Mouse (Mus musculus) G1E (cell line): Measurements from ENCODE around the gene Aprt. TPM values are rescaled to one million over a fixed set of nuclear protein-coding genes. Genes with fewer than 3 reads are reported as not detected.

Experiments used
- ATAC-seq: 2 replicates; pipeline ENCODE4 v1.8.0; 2016; ENCODE audit warnings: mild to moderate bottlenecking; ENCODE audit not compliant: insufficient number of reproducible peaks, poor library complexity, low FRiP score, severe bottlenecking; ENCODE audit errors: extremely low read depth
- DNase-seq: peaks from one replicate; pipeline ENCODE4 v3.0.0; 2012; ENCODE audit warnings: low spot score
- H3K27me3 ChIP-seq: 2 replicates; pipeline ENCODE4 v1.6.1; 2012; ENCODE audit warnings: mild to moderate bottlenecking, low read length, inconsistent platforms; ENCODE audit not compliant: insufficient read depth
- H3K36me3 ChIP-seq: replicated peaks from 2 replicates; pipeline ENCODE3; 2012; ENCODE audit warnings: mild to moderate bottlenecking, inconsistent platforms
- H3K4me1 ChIP-seq: 2 replicates; pipeline ENCODE4 v1.6.1; 2012; ENCODE audit warnings: low read depth, low read length, inconsistent platforms, mixed read lengths; ENCODE audit not compliant: insufficient read depth
- H3K4me3 ChIP-seq: 2 replicates; pipeline ENCODE4 v1.5.1; 2012; ENCODE audit warnings: low read depth, mild to moderate bottlenecking, inconsistent platforms, low read length, moderate library complexity, mixed read lengths
- H3K9me3 ChIP-seq: replicated peaks from 2 replicates; pipeline ENCODE4 v1.6.1; 2012; ENCODE audit warnings: inconsistent platforms
- CTCF ChIP-seq: IDR thresholded peaks from 2 replicates; pipeline ENCODE4 v1.5.1; 2012; ENCODE audit warnings: low read depth, low read length, inconsistent platforms, mixed read lengths
- GATA1 ChIP-seq: IDR thresholded peaks from 2 replicates; pipeline ENCODE4 v1.6.1; 2012; ENCODE audit warnings: borderline replicate concordance, low read length, inconsistent platforms, mixed read lengths
- GATA2 ChIP-seq: IDR thresholded peaks from 2 replicates; pipeline ENCODE4 v1.6.1; 2012; ENCODE audit warnings: low read depth, low read length, inconsistent platforms, borderline replicate concordance
- POLR2AphosphoS5 ChIP-seq: IDR thresholded peaks from 2 replicates; pipeline ENCODE4 v1.6.1; 2012; ENCODE audit warnings: low read depth, low read length, inconsistent platforms; ENCODE audit not compliant: insufficient replicate concordance
- TAL1 ChIP-seq: conservative IDR thresholded peaks from 2 replicates; pipeline ENCODE4 v1.6.1; 2012; ENCODE audit warnings: low read depth, low read length, inconsistent platforms, mixed read lengths
- polyA plus RNA-seq: library from polyadenylated mRNA; stranded (reverse); fragments of >175 nt; gene quantifications from 2 replicates; pipeline ENCODE4 v1.2.3, GENCODE M21; 2012
- total RNA-seq, 2 experiments: library from RNA; stranded (forward) in 1 of 2; stranded (reverse) in 1 of 2; fragments of 200-1000 nt in 1 of 2; fragments of >200 nt in 1 of 2; fragmentation: Nextera tagmentation in 1 of 2; gene quantifications; 2 replicates each; pipeline ENCODE4 v1.2.3; 2014 to 2017

Gene Aprt
- total and polyA plus RNA-seq, 3 experiments: 100.0 to 389 (median 112) TPM

DNA sequence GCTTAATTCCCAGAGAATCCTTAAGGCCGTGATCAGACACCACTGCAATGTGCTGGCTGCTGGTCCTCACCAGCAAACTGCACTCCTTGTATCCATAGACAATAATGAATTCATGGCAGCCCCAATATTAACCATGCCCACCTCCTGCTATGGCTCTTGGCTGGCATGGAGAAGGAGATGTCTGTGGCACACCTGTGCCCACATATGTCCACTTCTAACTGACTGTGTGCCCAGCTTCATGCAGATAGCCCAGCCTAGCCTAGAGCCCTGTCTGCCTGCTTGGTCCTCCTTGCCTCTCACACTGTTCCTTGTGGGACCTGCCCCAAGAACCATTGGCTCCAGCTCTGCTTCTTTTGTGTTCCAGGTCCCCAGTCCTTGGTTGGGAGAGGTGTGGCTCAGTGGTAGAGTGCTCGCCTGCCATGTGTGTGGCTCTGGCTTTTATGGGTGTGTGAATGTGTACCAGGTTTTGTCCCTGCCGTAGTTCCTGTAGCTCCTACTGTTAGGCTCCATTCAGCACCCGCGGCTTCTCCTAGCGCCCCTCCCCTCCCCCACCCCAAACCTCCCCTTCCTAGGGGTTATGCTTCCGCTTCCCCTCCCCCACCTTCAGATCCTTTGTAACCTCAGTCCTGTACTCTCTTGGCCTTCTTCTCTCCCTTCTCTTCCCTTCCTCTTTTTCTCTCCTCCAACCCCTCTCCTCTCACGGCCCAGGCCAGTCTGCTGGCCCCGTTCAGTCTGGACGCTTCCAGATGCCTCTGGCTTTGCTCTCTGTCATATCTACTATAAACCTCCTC lies 19.3 kb downstream of the Aprt start:
- H3K4me1 ChIP-seq: peaks cover 53% of the 10 kb centered on the region
- DNase-seq: peak; percentile 64
- H3K27me3 ChIP-seq: no peaks in the 10 kb centered on the region
- no peaks in the 10 kb centered on the region for H3K9me3 ChIP-seq
- peaks cover 3% of the 10 kb centered on the region for H3K36me3 ChIP-seq
- peak overlapping the region; percentile 72 for H3K4me3 ChIP-seq
- TF ChIP-seq TAL1 (no peak), CTCF (no peak)
- ATAC-seq: peak; percentile 52

- Histone ChIP-seq H3K27me3 (no peaks in the 10 kb centered on the region), H3K36me3 (peaks cover 2% of the 10 kb centered on the region), H3K4me1 (peaks cover 61% of the 10 kb centered on the region), H3K9me3 (no peaks in the 10 kb centered on the region), H3K4me3 (peak overlapping the region; percentile 72)
- peak; percentile 73 for DNase-seq
- peak; percentile 86 for ATAC-seq
- TF ChIP-seq TAL1: no peak
- TF ChIP-seq GATA1: no peak
Measured at GRCm38 (mm10) chr8:122556030-122557009, 20.4 kb downstream of the Aprt start.

DNA sequence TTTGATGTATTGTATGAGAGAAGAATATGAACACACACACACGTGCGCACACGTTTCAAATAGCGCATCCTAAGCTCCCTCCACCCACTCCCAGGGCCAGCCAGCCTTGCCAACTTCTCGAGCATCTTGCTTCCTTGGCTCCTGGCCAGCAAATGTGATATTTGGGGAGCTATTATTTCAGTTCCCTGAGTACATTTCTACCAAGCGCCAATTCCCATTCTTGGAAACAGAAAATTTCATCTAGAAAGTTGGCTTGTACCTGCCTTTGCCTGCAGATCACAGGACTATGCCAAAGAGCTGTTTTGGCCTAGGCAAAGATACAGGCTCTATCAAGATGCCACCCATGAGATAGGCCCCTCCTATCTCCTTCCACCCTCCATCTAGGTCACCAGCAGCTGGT lies 21.9 kb downstream of the Aprt start:
- DNase-seq (no peak), ATAC-seq (no peak)
- Histone ChIP-seq H3K9me3 (no peaks in the 10 kb centered on the region), H3K36me3 (peaks cover 4% of the 10 kb centered on the region), H3K27me3 (no peaks in the 10 kb centered on the region), H3K4me1 (peaks cover 62% of the 10 kb centered on the region), H3K4me3 (no peak overlapping the region)
- TF ChIP-seq POLR2AphosphoS5 (no peak), GATA2 (no peak), GATA1 (no peak), CTCF (no peak), TAL1 (no peak)

DNA sequence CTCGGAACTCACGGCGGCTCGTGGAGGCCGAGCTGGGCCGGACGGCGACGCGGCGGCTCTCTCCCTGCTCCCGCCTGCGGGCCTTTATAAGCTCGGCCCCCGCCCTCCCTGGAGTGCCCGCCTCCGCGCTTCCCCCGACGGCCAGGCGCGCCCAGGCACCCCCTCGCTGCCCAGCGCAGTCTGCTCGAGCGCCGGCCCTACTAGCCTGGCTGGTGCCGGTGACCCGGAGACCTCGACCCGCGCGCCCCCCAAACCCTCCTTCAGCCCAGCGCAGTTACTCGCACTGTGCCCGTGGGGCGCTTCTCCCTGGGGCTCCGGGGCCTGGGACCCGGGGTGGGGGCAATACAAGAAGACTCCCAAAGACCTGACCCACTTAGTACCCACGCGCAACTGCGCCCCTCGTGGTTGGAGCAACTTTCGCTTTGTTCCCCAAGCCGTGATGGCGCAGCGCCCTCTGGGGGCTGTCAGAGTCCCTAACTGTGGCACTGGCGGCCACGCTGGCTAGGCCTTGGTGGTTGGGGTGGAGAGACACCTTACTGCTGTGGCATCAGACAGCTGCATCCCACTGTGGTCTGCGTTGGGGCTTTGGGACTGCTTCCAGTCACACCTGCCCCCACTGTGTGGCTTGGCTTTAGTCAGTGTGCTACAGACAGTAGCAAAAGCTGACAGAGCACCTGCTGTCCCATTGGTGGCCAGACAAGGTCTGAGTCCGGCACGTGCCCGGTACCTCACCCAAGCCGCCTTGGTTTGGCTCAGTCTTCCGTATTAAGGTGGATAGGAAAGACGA lies 25.3 kb downstream of the Aprt start, which contains the start of gene Piezo1:
Gene Piezo1, minus strand, starts transcription at position 65 of the 787 bp plus-strand sequence.
- Histone ChIP-seq H3K36me3 (peaks cover 28% of the 10 kb centered on the region), H3K27me3 (no peaks in the 10 kb centered on the region), H3K4me1 (peaks cover 71% of the 10 kb centered on the region), H3K9me3 (no peaks in the 10 kb centered on the region), H3K4me3 (peak within 1 kb of the TSS; percentile 86)
- DNase-seq (peak; percentile 61), ATAC-seq (peak; percentile 30; the same call in 1 of the 2 replicates)
- TF ChIP-seq CTCF (peak; percentile 94), POLR2AphosphoS5 (no peak)

DNA sequence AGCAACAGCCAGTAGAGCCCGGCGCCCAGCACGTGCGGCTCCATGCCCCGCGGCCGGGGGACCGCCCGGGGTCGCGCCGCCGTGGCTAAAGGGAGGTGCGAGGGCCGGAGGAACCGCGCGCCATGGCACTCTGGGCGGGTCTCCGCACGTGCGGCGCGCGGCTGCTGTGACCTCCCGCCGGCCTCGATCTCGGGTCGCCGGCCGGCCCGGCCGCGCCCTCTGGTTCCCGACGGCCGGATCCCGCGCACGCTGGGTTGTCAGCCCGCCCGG lies 25.8 kb downstream of the Aprt start:
- no peak for ATAC-seq
- Histone ChIP-seq H3K27me3 (no peaks in the 10 kb centered on the region), H3K4me3 (peak overlapping the region; percentile 86), H3K36me3 (peaks cover 33% of the 10 kb centered on the region), H3K4me1 (peaks cover 71% of the 10 kb centered on the region), H3K9me3 (no peaks in the 10 kb centered on the region)
- no peak for DNase-seq
- TF ChIP-seq CTCF (no peak), TAL1 (no peak), GATA1 (no peak), GATA2 (no peak), POLR2AphosphoS5 (no peak)

GRCm38 (mm10) chr8:122550234-122550994 lies 26.3 kb downstream of the Aprt start:
- no peaks in the 10 kb centered on the region for H3K27me3 ChIP-seq
- DNase-seq (no peak), ATAC-seq (no peak)
- peak overlapping the region; percentile 86 for H3K4me3 ChIP-seq
- H3K4me1 ChIP-seq: peaks cover 71% of the 10 kb centered on the region
- no peak for TF ChIP-seq TAL1
- no peak for TF ChIP-seq GATA2
- TF ChIP-seq CTCF: no peak
- H3K36me3 ChIP-seq: peaks cover 35% of the 10 kb centered on the region
- H3K9me3 ChIP-seq: no peaks in the 10 kb centered on the region
